Mouse (Mus musculus) T-helper 2 cell (primary cell): ENCODE data around the gene Padi6.

Experiments
- in situ Hi-C: fragments of 300-600 bp; cut with MboI, MseI; formaldehyde crosslinking; loops from one replicate; pipeline ENCODE4 v1.15.1; 2025; ENCODE audit warnings: high pct_unique_total_duplicates

The Padi6 gene

GRCm38 (mm10) chr4:140755811-140756210 is 13.4 kb upstream of the Padi6 start:
- in situ Hi-C loops = no loop called here

DNA sequence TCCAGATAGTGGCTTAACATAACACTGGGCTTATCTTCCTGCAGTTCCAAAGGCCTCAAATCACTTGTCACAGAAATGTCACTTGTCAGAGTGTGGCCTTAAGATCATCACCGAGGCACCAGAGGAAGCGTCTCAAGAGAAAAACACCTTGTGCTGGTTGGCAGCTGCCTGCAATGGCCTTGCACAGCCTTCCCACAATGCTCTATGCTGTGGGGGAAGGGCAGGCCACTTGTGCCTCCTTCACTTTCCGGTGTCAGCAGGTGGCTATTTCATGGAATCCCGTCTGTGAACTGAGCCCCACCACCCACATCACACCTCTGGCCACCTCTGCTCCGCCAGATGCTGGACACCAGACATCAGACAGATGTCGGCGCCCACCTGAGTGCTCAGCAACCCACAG is 10.9 kb upstream of the Padi6 start:
- in situ Hi-C loops = no loop called here

DNA sequence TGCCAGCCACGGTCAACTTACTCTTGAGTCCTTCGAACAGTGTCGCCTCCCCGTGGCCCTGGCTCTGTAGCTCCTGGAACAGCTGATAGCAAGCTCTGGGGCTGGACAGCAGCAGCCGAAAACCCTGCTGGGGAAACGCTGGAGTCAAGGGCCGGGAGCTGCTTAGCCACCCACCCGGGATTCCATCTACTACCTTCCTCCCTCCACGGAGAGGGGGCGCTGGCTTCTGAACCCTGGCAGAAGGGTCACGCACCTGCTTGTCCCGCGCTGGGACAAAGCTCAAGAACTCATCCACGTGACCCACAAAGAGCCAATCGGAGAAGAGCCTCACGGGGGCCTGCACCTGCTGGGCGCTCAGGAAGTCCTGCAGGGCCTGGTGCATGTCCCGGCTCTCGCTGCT is 7.9 kb upstream of the Padi6 start:
- in situ Hi-C loops = no loop called here

GRCm38 (mm10) chr4:140747978-140748377 is 5.5 kb upstream of the Padi6 start:
- in situ Hi-C loops = no loop called here

DNA sequence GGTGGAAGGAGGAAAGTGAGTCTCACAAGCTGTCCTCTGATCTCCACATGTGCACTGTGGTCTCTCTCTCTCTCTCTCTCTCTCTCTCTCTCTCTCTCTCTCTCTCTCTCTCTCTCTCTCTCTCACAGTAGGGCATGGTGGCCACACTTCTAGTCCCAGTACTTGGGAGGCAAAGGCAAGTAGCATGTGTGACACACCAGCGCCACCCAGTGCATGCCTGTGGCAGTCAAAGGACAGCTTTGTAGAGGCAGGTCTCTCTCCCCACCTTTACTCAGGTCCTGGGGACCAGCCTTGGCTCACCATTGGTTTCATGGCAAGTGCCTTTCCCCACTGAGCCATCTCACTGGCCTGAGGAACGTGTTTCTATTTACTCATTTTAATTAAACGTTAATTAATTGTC is 2.2 kb upstream of the Padi6 start:
- in situ Hi-C loops = no loop called here

DNA sequence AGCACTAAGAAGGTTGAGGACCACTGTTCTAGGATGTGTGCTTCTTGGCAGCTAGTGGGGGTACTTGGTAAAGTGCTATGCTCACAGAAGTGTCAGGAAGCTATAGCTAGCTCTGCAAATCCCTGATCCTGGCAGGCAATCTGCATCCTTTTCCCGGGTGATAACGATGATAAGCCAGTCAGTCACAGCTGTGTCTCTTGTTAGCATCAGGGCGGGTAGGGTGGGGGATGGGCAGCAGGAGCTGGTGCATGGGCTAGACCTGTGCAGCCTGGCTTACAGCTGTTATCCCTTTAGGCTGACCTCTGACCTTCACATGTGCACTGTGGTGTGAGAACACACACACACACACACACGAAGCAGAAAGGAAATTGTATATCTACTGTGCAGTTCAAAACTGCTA is 643 bp upstream of the Padi6 start:
- in situ Hi-C loops = no loop called here

DNA sequence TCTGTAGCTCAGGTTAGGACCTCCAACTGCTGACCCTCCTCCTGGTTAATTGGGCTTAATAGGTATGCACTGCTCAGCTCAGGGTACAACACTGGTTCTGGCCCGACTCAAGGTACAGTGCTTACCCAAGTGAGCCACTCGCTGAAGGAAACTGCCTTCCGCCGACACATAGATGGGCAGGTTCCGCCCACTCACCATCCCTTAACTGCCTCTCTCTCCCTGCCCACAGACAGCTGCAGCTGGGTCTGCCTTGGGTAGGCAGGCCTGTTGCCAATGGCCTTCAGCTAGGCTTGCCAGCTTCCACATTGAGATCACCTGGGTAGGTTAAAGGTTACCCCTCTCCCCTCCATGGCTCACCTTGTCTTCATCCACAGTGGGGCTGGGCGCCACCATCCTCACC is 1.0 kb downstream of the Padi6 start:
- in situ Hi-C loops = no loop called here

DNA sequence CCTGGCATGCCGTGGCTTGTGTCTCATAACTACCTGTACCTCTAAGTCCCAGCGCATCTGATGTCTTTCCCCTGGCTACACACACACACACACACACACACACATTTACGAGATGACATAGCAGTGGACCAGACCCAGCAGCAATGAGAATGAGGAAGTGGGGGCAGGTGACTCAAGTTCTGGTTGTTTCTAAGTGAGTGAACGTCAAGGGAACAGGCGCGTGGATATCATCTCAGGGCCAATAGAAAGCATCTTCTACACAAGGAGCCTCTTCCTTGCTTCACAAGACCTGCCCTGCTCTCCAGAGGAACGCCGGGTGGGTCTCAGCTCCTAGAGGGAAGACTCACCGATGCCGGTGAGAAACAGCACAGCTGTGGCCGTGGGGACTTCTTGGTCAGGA is 1.8 kb downstream of the Padi6 start:
- in situ Hi-C loops = no loop called here

DNA sequence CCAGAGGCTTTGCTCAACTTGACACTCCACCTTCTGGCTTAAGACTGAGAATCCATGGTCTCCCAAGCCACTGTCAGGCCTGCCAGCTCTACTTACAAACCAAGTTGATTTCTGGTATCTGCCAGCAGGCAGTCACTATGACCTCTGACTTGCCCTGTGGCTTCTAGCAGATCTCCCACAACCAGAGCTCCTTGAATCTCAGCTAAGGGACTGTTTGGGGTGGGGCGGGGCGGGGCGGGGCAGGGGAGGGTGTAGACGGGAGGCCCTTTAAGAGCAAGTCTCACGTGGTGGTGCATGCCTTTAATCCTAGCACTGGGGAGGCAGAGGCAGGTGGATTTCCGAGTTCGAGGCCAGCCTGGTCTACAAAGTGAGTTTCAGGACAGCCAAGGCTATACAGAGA is 9.6 kb downstream of the Padi6 start:
- in situ Hi-C loops = no loop called here

GRCm38 (mm10) chr4:140731654-140732053 is 10.8 kb downstream of the Padi6 start:
- in situ Hi-C loops = no loop called here

DNA sequence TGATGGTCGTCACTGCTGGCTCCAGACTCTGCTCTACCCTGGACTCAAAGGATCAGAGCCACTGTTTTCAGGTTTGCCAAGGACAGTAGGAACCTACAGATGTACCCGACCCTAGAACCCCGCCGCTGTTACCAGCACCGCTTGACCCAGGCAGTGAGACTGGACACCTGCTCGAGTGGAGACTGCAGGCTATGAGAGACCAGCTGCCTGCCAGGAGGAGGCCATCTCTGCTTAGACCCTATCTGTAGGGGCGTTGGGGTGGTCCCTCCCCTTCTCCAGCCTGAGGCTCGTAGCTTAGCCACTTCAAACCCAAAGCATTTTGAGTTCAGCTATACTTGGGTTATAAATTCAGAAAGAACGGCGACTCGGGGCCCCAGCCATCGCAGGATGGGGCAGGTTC is 15.5 kb downstream of the Padi6 start:
- in situ Hi-C loops = no loop called here

GRCm38 (mm10) chr4:140724739-140725138 is 17.7 kb downstream of the Padi6 start:
- in situ Hi-C loops = loop anchor here (25.0 kb wide), 1 partner anchor 813 kb away; the partner anchor contains the start of gene Spen

DNA sequence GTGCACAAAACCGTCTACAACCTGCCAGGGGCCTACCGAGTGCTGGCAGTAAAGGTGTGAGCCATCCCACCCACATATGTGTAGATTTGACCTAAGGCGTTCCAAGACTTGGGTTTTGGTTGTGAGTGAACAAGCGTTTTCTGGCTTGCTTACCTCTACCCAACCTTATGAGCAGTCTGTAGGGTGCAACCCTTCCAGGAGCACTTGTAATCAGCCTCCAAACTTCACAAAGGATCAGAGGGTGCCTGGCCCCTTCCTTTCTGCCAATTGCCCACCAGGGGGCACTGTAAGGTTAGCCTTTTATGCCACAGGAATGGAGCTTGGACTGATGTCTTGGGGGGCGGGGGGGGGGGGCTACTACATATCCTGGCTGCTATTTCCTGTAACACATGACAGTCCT is 18.6 kb downstream of the Padi6 start:
- in situ Hi-C loops = loop anchor here (25.0 kb wide), 1 partner anchor 814 kb away; the partner anchor contains the start of gene Spen

- in situ Hi-C loops = loop anchor here (25.0 kb wide), 1 partner anchor 814 kb away; the partner anchor contains the start of gene Spen
These were observed 19.3 kb downstream of the Padi6 start for GRCm38 (mm10) chr4:140723192-140723591.

- in situ Hi-C loops = loop anchor here (25.0 kb wide), 1 partner anchor 815 kb away; the partner anchor contains the start of gene Spen
These were observed 19.7 kb downstream of the Padi6 start for GRCm38 (mm10) chr4:140722710-140723109.

GRCm38 (mm10) chr4:140721968-140722490 is 20.4 kb downstream of the Padi6 start:
- in situ Hi-C loops = loop anchor here (25.0 kb wide), 1 partner anchor 815 kb away; the partner anchor contains the start of gene Spen

- in situ Hi-C loops = loop anchor here (25.0 kb wide), 1 partner anchor 817 kb away; the partner anchor contains the start of gene Spen
These were observed 22.4 kb downstream of the Padi6 start for GRCm38 (mm10) chr4:140720091-140720490.

- in situ Hi-C loops = loop anchor here (25.0 kb wide), 1 partner anchor 819 kb away; the partner anchor contains the start of gene Spen
These were observed 24.0 kb downstream of the Padi6 start for GRCm38 (mm10) chr4:140718436-140718835.

- in situ Hi-C loops = loop anchor here (25.0 kb wide), 1 partner anchor 820 kb away; the partner anchor contains the start of gene Spen
These were observed 25.4 kb downstream of the Padi6 start for GRCm38 (mm10) chr4:140716994-140717393.

GRCm38 (mm10) chr4:140714586-140714985 is 27.9 kb downstream of the Padi6 start:
- in situ Hi-C loops = loop anchor here (25.0 kb wide), 1 partner anchor 823 kb away; the partner anchor contains the start of gene Spen

- in situ Hi-C loops = loop anchor here (25.0 kb wide), 1 partner anchor 824 kb away; the partner anchor contains the start of gene Spen
These were observed 28.7 kb downstream of the Padi6 start for GRCm38 (mm10) chr4:140713480-140714365.

DNA sequence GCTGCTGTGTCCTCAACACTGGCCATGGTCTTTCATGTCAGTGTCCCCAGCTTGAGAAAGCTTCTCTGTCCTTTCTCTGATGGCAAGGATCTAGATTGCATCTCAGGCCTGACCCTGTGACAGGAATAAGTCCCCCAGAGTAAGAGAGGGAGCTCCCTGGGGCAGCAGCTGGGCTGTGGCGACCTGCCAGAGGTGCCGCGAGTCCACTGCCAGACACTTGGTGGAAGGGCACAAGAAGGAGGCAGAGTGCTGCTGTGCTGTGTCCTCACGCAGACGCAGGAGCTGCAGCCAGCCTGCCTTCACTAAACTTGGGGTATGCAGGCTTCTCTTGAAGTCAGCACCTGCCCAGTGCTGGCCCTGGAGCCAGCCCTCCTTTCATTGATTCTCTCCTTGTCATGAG is 31.1 kb downstream of the Padi6 start:
- in situ Hi-C loops = loop anchor here (25.0 kb wide), 1 partner anchor 826 kb away; the partner anchor contains the start of gene Spen
